Mouse (Mus musculus): ENCODE data around the gene Scnm1.
A peak's percentile ranks its signal among the peaks of the same experiment; 100 is the strongest.
"Not testable (repeated sequence)": the region's sequence is repeated elsewhere in the genome, so short reads cannot be mapped to it uniquely, and the experiment has no call there.

Scnm1 gene

DNA sequence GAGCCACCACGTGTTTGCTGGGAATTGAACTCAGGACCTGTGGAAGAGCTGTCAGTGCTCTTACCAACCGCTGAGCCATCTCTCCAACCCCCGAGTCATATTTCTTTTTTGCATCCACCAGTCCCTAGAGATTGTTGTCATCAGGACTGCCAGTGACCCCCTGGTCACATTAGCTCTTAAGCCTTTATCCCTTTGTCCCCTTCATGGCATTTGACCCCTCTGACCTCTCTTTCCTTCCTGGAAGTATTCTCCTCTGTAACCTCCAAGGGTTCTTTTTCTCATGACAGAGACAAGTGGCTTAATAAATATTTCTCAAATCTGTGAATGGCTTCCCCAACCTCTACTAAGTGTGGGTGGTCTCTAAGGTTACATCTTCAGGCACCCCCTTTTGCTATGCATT is 14.1 kb upstream of the Scnm1 start:
- DNase-seq (ENCODE audit: low read depth, low spot score) = no peak

DNA sequence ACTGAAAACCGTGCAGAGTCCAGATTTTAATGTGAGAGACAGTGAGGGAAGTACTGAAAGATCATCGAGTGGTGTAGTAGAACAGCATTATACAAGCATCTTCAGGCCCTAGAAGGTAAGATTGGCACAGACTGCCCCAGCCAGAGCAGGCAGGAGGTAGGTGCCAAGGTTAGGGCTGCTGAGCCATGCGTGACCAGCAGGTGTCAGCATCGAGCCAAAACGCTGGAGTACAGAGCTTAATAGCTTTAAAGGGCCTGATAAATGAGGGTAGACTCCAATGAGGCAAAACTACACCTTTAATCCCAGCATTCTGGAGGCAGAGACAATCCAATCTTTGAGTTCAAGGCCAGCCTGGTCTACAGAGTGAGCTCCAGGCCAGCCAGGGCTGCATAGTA is 8.8 kb upstream of the Scnm1 start:
- DNase-seq (ENCODE audit: low read depth, low spot score) = peak; percentile 87

DNA sequence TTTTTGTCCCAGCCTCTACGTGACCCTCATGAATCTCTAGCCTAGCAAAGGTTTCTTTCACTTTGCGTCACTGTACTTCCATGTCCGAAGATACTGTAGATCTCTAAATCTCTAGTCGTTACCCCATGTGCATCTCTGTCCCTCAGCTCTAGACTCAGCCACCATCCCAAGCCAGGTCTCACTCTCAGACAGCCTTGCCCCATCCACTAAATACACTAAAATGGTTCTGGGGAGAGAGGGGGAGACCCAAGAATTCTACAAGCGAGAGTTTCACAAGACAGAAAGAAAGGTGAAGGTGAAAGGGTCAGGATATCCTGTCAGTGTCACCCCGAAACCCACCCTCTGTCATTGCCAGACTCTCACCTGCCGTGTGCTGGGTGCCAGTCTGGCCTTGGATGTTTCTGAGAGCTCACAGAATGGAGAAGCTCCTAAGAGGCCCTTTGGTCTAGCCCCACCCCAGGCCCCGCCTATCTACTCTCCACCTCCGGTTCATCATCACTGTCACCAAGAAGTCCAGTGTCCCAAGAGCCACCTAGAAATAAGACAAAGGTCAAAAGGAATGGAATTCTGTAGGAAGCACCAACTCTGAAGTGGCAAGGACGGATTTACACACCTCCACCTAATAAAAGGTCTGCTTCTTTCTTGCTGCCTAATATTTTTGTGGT is 8.3 kb upstream of the Scnm1 start, which contains the start of gene Tnfaip8l2:
Tnfaip8l2 (minus strand) TSS at position 409 of the 665 bp plus-strand sequence.
- no peak for DNase-seq (ENCODE audit: low read depth, low spot score)

DNA sequence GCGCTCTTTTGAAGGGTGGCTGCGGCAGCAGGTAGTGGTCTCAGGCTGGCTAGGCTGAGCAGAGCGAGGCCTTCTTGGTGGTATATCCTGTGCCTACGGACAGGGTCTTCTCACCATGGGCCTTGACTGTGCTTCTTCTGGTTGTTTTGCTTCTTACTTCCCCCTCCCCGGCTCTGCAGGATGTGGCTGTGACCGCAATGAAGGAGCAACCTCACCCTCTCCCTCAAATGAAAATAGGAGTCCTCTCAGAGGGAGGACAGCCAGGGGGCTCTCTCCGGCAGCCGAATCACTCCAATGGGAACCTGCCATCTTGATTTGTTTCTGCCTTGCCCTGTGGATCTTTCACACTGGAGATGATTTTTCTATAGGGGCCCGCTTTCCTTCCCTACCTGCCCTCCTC is 7.7 kb upstream of the Scnm1 start:
- no peak for DNase-seq (ENCODE audit: low read depth, low spot score)

DNA sequence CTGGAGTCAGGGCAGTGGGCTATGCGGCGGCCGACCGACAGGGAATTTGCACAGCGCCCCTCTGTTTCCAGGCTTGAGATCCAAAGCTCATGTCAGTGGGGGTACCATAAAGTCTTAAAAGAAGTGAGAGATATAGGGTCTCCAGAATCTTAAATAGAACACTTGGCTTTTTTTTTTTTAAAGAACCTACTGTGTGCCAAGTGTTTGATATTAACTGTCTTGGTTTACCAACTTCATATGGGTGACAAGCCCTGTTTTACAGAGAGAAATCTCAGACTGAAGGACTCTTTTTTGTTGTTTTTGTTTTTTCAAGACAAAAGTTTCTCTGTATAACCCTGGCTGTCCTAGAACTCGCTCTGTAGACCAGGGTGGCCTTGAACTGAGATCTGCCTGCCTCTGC is 7.0 kb upstream of the Scnm1 start:
- DNase-seq (ENCODE audit: low read depth, low spot score) = no peak

DNA sequence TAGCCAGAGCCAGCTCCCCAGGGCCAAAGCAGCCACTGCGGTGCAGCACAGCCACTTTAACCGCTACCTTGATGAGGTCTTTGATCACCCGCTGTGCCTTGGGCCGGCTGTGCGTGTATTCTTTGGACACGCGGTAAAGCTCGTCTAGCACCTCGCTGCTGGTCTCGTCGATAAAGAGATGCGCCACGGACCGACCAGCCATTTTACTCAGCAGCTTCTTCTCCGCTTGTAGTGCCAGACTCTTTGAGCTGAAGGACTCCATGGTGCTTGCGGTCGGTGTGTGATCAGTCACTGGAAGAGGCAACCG is 6.4 kb upstream of the Scnm1 start:
- DNase-seq (ENCODE audit: low read depth, low spot score) = no peak

DNA sequence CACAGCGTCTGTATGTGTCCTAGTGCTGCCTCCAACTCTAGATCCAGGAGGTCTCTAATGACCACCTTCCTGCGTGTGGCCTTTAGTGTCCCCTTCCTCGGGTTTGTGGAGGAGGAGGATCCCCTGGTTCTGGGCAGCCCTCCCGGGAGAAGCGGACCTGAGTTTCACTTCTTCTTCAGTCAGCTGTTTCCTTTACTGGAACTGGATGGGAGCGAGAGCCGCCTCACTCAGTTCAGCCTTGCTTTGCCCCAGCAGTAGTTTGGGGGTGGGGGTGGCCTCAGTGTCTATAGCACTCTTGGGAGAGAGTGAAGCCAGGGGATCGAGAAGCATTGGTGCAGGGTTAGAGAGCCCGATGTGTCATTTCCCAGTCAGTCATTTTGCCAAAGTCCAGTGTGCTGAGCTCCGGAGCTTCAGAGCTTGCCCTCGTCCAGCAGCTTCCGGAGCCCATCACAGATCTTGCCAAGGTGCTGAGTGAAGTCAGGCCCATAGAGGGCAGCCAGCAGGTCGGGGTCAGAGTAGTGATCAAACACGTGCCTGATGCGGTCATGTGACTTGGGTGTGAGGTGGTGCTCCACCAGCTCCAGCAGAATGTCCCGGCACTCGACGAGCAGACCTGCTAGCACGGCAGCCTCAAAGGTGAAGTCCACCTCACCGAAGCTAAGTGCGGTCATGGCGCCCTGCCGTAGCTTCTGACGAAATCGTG is 5.9 kb upstream of the Scnm1 start:
- no peak for DNase-seq (ENCODE audit: low read depth, low spot score)

DNA sequence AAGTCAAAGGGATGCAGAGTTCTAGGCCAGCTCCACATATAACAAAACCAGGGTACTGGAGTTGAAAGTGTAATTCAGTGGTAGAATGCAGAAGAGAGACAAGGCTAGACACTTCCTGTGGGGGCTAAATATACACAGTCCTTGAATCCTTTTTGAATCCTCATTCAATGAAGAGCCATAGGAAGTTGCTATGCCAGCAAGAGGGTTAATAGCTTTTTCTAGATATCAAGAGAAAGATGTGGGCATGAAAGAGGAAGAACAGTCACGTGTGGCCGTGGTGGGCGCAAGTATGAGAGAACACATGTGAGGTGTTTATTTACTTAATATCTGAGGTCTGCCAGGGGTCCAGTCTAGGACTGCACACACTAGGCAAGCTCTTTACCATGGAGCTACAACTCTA is 2.5 kb upstream of the Scnm1 start:
- DNase-seq (ENCODE audit: low read depth, low spot score) = no peak

DNA sequence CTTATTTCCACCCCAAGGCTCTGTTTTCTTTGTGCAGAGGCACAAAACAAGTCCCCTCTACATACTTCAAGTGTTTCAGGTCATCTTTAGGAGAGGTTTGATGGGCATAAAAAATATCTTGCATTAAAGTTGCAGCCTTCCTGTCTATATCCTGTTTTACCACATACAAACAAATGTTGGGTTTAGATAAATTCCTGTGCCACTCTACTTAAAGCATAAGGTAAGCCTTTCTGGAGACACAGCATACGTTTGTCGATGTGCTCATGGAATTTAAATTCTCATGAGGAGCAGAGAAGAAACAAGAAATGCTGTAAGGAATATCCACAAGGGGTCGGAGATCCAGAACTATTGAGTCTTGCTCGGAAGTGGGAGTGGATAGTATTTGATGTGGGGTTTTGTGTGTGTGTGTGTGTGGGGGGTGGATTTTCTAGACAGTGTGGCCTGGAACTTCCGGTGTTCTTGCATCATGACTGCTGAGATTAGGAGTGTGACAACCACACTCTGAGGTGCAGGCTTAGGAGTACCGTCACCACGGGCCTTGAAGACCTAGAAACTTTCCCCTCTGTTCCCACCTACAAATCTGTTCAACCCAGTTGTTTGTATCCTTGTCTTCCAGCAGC is 1.7 kb upstream of the Scnm1 start:
- DNase-seq (ENCODE audit: low read depth, low spot score) = no peak

DNA sequence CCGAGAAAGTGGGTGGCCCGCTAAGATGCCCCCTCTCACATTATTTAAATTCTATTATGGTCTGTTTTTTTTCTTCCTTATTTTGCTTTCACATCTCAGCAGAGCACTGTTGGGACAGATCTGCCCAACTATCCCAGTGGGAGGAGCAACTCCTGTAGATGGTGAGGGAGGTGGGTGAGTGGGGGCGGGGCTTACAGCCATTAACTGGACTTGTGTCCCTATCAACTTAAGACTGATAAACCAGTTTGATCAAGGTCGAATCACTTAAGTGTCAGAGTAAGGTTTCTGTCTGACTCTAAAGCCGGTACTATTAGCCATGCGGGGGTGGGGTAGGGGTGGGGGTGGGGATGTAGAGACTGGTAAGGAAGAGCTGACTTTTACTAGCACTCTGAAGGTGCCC is 1.2 kb upstream of the Scnm1 start:
- DNase-seq (ENCODE audit: low read depth, low spot score) = no peak

DNA sequence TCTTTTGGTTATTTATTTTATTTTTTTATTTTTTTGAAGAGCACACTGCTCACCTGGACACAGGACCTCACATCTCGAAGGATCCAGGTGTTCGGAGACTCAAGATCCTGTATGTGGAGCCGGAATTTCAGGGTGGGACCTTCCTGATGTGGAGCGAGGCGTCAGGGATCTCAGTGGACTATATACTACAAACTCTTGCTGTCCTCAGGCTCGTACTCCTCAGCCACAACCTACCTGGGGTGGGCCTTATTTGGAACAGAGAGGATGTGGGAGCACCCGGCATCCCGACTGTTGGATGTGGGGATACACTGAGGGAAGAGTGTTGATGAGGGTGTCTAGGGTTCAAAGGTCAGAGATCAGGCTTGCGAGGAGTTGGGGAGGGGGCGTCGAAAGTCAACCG is 322 bp upstream of the Scnm1 start:
- DNase-seq (ENCODE audit: low read depth, low spot score) = not testable (repeated sequence)

DNA sequence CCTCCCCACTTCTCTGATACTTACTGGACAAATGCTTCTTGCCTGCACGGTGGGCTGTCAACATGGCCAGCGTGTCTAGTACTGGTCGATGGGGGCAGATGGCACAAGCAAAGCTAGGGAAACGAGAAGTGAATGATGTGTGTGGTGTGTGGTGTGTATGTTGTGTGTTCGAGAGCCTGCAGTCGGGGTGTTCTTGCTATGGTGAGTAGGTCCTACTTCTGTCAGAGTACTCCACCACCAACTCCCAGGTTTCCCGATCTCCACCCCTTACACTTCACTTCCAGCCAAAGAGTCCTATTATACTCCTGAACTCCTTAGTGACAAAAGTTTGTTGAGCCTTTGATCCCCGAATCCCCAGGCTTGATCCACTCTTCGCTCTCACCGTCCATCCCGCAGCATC is 635 bp downstream of the Scnm1 start:
- no peak for DNase-seq (ENCODE audit: low read depth, low spot score)

DNA sequence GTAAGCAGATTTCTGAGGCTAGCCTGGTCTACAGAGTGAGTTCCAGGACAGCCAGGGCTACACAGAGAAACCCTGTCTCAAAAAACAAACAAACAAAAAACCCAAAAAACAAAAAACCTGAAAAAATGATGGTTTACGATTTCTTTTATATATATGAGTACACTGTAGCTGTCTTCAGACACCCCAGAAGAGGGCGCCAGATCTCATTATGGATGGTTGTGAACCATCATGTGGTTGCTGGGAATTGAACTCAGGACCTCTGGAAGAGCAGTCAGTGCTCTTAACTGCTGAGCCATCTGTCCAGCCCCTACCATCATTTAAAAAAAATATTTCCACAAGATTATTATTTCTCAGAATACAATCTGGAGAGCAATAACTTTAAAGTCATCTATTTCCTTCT is 1.4 kb downstream of the Scnm1 start:
- DNase-seq (ENCODE audit: low read depth, low spot score) = not testable (repeated sequence)

DNA sequence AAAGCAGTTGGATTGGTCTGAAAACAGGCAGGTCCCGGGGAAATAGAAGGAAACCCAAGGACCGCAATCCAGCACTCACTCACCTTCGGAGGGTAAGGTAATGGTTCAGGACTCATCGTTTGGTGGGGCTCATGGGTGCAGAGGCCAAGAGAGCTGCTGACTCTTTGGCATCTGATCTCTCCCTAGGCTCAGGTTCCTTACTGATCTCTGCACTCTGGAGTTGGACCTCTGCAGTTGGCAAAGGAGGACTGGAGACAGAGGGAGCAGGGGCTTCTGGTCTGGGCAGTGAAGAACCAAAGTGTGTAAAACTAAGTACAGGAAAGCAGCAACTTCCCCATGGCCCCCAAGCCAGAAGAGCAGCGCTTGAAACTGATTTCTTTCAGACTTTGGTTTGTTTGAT is 3.7 kb downstream of the Scnm1 start:
- peak; percentile 80 for DNase-seq (ENCODE audit: low read depth, low spot score)

DNA sequence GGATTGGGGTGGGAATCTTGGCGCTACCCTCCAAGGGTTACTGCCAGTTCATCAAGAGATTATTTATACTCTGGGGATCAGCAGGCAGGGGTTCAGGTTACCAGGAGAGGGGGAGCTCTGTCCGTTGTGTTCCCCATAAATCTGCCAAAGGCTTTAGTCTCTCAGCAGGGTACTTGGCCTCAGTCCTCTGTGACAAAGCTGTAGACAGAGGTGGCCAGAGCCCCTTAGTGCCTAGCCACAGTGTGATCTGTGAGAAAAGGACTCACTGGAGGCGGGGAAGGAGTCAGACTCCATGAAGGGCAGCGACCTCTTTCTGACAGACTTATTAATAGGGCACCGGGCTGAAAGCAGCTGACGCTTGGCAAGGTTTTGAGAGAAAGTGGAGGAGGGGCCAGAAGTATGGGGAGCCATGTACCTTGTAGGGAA is 4.6 kb downstream of the Scnm1 start:
- peak; percentile 88 for DNase-seq (ENCODE audit: low read depth, low spot score)

DNA sequence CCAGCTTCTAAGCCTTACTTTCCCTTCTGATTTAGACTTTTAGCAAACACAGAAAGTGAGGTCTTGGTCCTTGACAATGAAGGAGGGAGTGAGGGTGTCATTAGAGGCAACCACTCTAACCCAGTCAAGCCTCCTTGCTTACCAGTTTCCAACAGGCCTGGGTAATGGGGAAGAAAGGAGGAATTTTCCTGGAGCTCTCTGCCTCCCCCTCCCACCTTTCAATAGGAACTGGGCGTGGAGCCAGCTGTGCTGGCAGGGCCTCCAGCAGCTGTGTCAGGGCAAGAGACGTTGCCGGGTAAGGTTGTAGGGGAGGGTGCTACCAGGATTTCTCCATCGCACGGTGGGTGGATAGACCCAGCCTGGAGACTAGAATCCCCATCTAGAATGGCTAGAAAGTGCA is 8.8 kb downstream of the Scnm1 start:
- peak; percentile 85 for DNase-seq (ENCODE audit: low read depth, low spot score)

DNA sequence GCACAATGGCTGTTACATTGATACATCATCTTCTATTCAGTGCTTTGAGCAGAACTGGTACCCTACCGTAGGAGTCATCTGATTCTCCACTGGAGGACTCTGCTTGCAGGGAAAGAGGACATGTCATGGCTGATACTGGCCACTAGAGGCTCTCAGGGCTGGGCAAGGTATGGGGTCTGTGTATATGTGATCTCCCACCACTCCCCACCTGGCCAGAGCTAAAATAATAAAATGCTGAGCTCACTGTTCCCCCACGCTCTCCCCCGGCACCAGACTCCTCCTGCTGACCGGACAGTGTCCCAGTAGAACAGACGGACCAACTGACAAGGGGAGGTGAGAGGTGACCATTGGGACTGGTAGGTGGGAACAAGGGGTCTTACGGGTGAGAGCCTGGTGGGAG is 9.6 kb downstream of the Scnm1 start, which contains the start of gene Tmod4:
Tmod4 (plus strand) TSS at position 231 of the 400 bp plus-strand sequence.
- DNase-seq (ENCODE audit: low read depth, low spot score) = peak; percentile 89

DNA sequence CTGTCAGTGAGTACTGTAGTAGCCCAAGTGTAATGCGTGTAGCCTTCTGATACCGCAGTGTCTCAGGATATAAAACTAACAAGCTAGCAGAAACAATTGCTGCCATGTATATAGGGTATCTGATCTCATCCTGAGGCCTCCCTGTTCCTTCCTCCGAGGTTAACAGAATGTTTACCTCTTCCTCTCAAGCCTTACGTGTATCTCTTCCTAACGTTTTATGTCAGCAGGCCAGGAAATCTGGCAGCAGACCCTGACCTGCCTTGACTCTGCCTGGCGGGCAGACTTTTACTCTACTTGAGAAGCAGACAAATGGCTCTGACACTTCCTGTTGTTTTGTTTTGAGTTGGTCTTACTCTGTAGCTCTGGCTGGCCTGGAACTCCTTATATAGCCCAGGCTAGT is 12.2 kb downstream of the Scnm1 start:
- DNase-seq (ENCODE audit: low read depth, low spot score) = no peak

DNA sequence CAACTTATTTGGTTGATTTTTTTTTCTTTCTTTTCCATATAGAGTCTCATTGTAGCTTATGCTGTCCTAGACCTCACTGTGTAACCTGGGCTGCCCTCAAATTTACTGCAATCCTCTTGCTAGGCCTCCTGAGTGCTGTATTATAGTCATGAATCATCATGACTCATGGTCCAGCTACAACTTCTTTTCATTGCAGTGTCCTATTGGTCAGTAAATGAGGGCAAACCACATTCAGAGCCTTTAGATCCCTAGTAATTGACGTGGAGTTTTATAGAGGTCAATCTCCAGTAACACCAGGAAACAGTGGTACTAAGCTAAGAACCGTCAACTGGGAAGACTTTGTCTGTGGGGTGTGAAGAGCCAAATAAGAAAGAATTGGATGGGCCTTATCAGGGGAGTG is 16.1 kb downstream of the Scnm1 start:
- no peak for DNase-seq (ENCODE audit: low read depth, low spot score)

DNA sequence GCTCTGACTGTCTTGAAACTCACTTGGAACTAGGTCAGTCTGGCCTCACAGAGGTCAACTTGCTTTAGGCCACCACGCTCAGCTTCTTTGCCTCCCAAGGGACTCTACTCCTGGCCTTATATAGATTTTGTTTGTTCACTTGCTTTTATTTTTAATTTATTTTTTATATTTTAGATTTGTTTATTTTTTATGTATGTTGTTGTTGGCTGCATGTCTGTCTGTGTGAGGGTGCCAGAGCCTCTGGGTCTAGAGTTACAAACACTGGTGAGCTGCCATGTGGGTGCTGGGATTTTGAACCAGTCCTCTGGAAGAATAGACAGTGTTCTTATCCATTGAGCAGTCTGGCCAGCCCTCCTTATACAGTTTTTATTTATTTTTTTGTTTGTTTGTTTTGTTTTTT is 21.1 kb downstream of the Scnm1 start:
- DNase-seq (ENCODE audit: low read depth, low spot score) = no peak

DNA sequence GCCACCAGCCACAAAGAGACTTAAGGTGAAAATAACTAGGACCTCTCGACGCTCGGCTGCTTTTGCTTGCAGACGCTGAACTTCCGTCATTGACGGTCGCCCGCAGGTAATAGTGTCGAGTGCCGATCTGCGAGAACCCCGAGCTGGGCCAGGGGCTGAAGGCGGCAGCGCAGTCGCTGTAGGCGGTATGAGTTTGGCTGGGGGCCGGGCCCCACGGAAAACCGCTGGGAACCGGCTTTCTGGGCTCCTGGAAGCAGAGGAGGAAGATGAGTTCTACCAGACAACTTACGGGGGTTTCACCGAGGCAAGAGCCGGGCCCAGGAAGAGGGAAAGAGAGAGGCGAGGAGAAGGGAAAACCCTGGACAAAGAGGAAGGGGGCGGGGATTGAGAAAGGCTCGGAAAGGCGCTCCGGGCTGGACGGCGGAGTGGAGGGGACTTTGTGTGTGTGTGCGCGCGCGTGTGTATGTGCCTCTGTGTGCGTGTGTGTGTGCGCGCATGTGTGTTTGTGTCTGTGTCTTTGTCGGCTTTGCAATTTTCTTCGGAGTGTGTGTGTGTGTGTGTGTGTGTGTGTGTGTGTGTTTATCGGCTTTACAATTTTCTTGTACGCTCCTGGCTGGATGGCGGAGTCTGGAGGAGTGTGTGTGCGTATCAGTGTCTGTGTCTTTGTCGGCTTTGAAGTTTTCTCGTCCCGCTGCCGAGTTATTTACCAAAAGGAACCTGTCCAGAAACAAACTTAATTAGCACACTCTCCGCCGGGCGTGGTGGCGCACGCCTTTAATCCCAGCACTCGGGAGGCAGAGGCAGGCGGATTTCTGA is 22.7 kb downstream of the Scnm1 start, which contains the start of gene Vps72:
Vps72 (plus strand) TSS at position 112 of the 816 bp plus-strand sequence.
- peak; percentile 87 for DNase-seq (ENCODE audit: low read depth, low spot score)

DNA sequence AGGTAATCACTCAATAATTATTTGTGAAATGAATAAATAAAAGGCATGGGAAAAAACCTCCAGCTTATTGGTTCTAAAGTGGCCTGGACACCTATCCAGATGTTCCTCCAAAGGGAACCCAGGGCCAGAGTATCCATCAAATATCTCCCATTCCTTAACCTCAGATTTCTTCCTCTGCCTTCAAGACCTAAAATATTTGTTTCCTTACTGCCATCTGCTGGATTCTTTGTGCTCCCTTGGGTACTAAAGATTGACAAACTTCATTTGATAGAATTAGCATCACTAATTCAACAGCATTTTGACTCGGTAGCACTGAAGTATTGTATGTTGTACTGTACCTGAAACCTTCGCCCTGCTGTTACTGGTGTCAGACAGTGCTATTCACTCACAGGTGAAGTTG is 25.9 kb downstream of the Scnm1 start:
- no peak for DNase-seq (ENCODE audit: low read depth, low spot score)
